Mouse (Mus musculus) small intestine, adult 2 months (tissue): Measurements from ENCODE around the gene Podxl.

Experiments
- CTCF ChIP-seq: fragments of 200-500 bp; IDR thresholded peaks from 2 replicates; pipeline ENCODE4 v1.5.1; 2012; ENCODE audit warnings: low read depth, mild to moderate bottlenecking, control low read depth, inconsistent platforms, low read length, moderate library complexity, mixed read lengths; ENCODE audit not compliant: insufficient replicate concordance, insufficient read length; ENCODE audit errors: extremely low read depth
- POLR2A ChIP-seq: fragments of 200-500 bp; IDR thresholded peaks from 2 replicates; pipeline ENCODE4 v1.6.1; 2012; ENCODE audit warnings: low read depth, mild to moderate bottlenecking, control low read depth, inconsistent platforms, low read length, moderate library complexity

- TF ChIP-seq POLR2A (no peak), CTCF (no peak)
These were observed 27.9 kb upstream of the Podxl start for GRCm38 (mm10) chr6:31591676-31592075.
